Mouse (Mus musculus) thymus, adult 2 months (tissue): ENCODE measurements around the gene Slc38a3.

ENCODE experiments used
- CTCF ChIP-seq: fragments of 200-500 bp; IDR thresholded peaks from 2 replicates; pipeline ENCODE4 v1.5.1; 2012; ENCODE audit warnings: mild to moderate bottlenecking, control low read depth, low read length, moderate library complexity, borderline replicate concordance; ENCODE audit not compliant: control insufficient read depth, poor library complexity, insufficient read depth; ENCODE audit errors: extremely low read depth
- POLR2A ChIP-seq: fragments of 200-500 bp; IDR thresholded peaks from 2 replicates; pipeline ENCODE4 v1.6.1; 2012; ENCODE audit warnings: mild to moderate bottlenecking, low read length, control low read depth, moderate library complexity; ENCODE audit not compliant: control insufficient read depth, poor library complexity, insufficient read depth; ENCODE audit errors: extremely low read depth

DNA sequence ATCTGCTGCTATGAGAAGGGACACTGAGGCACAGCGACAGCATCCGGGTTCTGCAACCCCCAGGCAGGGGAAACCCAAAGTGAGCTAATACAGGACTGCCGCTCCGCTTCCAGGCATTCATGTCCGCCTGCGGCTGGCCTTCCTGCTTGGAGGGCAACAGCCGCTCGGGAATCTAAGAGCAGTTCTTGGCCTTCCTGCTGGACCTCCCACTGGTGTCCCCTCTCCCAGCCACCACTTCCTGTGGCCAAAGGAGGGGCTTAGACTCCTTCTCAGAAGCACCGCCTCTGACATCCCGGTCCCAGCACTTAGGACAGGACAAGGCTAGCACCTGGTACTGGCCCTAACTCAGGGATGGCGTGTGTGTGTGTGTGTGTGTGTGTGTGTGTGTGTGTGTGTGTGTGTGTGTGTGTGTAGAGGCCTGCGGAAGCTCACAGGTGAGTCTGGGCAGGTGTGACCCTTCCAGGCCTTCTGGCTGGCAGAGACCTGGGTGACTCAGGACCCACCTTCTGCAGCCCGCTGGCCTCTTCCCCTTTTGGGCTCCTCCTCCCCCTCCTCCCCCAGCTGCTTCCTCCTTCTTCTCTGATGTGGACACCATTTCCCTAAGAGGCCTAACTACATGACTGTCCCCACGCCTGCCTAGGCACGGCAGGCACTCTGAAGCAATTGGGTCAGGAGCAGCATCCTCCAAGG is 40.5 kb downstream of the Slc38a3 start:
- TF ChIP-seq CTCF (no peak), POLR2A (no peak)
